Mouse (Mus musculus) megakaryocyte progenitor cell, adult 5-6 weeks (primary cell): ENCODE measurements around the gene Dapk3. TPM values are rescaled to one million over a fixed set of nuclear protein-coding genes. Genes with fewer than 3 reads are reported as not detected.
A peak's percentile ranks its signal among the peaks of the same experiment; 100 is the strongest.

Source experiments
- ATAC-seq: replicated peaks from 2 replicates; pipeline ENCODE4 v1.8.0; 2016; ENCODE audit warnings: mild to moderate bottlenecking, moderate TSS enrichment, inconsistent platforms; ENCODE audit not compliant: poor library complexity
- total RNA-seq, 2 experiments: library from RNA; stranded (forward) in 1 of 2; stranded (reverse) in 1 of 2; fragments of 157-497, 149-512 nt in 1 of 2; fragments of 200-1000 nt in 1 of 2; gene quantifications; 2 replicates each; pipeline versions ENCODE4 v1.2.3 to v1.2.4; 2015 to 2017

Gene Dapk3
- total RNA-seq, 2 experiments from 2014 or later, result 15.5 to 54.7 TPM

- no peak for ATAC-seq
Observed at GRCm38 (mm10) chr10:81234206-81234605, 51.4 kb downstream of the Dapk3 start.

- ATAC-seq, result no peak
Observed at GRCm38 (mm10) chr10:81236471-81237268, 53.9 kb downstream of the Dapk3 start.

- ATAC-seq, result no peak
Observed at GRCm38 (mm10) chr10:81238618-81239017, 55.8 kb downstream of the Dapk3 start.

GRCm38 (mm10) chr10:81240876-81241275, 58.1 kb downstream of the Dapk3 start:
- ATAC-seq, result peak; percentile 52

GRCm38 (mm10) chr10:81242021-81242420, 59.2 kb downstream of the Dapk3 start:
- no peak for ATAC-seq

Other genes with a start within 250 kb of the Dapk3 start
- 0.44 and 0.57 TPM in 2 replicates for gene Gng7, start 168.1 kb upstream of the Dapk3 start, total RNA-seq (2015)
- 0.83 and 1.2 TPM in 2 replicates for gene Gng7, start 168.1 kb upstream of the Dapk3 start, total RNA-seq (2017)
- gene Diras1, start 157.3 kb upstream of the Dapk3 start, total RNA-seq (2015), result not detected in 2 replicates
- gene Diras1, start 157.3 kb upstream of the Dapk3 start, total RNA-seq (2017), result not detected in 2 replicates
- 1.9 and 2.3 TPM in 2 replicates for gene Slc39a3, start 145.6 kb upstream of the Dapk3 start, total RNA-seq (2015)
- gene Slc39a3, start 145.6 kb upstream of the Dapk3 start, total RNA-seq (2017), result 4.2 and 5.0 TPM in 2 replicates
- gene Sgta, start 122.8 kb upstream of the Dapk3 start, total RNA-seq (2015), result 27.0 and 37.6 TPM in 2 replicates
- gene Sgta, start 122.8 kb upstream of the Dapk3 start, total RNA-seq (2017), result 31.1 and 31.7 TPM in 2 replicates
- gene Thop1, start 113.0 kb upstream of the Dapk3 start, total RNA-seq (2015), result 12.7 and 15.6 TPM in 2 replicates
- gene Thop1, start 113.0 kb upstream of the Dapk3 start, total RNA-seq (2017), result 28.0 and 28.7 TPM in 2 replicates
- gene Creb3l3, start 84.1 kb upstream of the Dapk3 start, total RNA-seq (2015), result 0.54 and 0.88 TPM in 2 replicates
- gene Creb3l3, start 84.1 kb upstream of the Dapk3 start, total RNA-seq (2017), result 0.30 and 0.58 TPM in 2 replicates
- 34.4 and 42.5 TPM in 2 replicates for gene Map2k2, start 77.1 kb upstream of the Dapk3 start, total RNA-seq (2015)
- gene Map2k2, start 77.1 kb upstream of the Dapk3 start, total RNA-seq (2017), result 50.1 and 54.9 TPM in 2 replicates
- 17.4 and 18.9 TPM in 2 replicates for gene Zbtb7a, start 47.8 kb upstream of the Dapk3 start, total RNA-seq (2015)
- gene Zbtb7a, start 47.8 kb upstream of the Dapk3 start, total RNA-seq (2017), result 7.7 and 8.6 TPM in 2 replicates
- gene Pias4, start 15.1 kb upstream of the Dapk3 start, total RNA-seq (2015), result 9.4 and 10.0 TPM in 2 replicates
- 9.4 and 9.8 TPM in 2 replicates for gene Pias4, start 15.1 kb upstream of the Dapk3 start, total RNA-seq (2017)
- 526 and 599 TPM in 2 replicates for gene Eef2, start 6.4 kb upstream of the Dapk3 start, total RNA-seq (2015)
- gene Eef2, start 6.4 kb upstream of the Dapk3 start, total RNA-seq (2017), result 1,508 and 1,553 TPM in 2 replicates
- not detected in 2 replicates for gene 4930442H23Rik, start 844 bp downstream of the Dapk3 start, total RNA-seq (2015)
- gene 4930442H23Rik, start 844 bp downstream of the Dapk3 start, total RNA-seq (2017), result not detected in 2 replicates
- not detected in 2 replicates for gene Nmrk2, start 19.0 kb downstream of the Dapk3 start, total RNA-seq (2015)
- not detected in 2 replicates for gene Nmrk2, start 19.0 kb downstream of the Dapk3 start, total RNA-seq (2017)
- not detected in 2 replicates for gene Atcay, start 47.8 kb downstream of the Dapk3 start, total RNA-seq (2015)
- not detected in 2 replicates for gene Atcay, start 47.8 kb downstream of the Dapk3 start, total RNA-seq (2017)
- gene Zfr2, start 50.1 kb downstream of the Dapk3 start, total RNA-seq (2015), result 0.05 TPM in 1 of 2 replicates, not detected in the other
- 0.17 TPM in 1 of 2 replicates, not detected in the other for gene Zfr2, start 50.1 kb downstream of the Dapk3 start, total RNA-seq (2017)
- 10.2 and 16.7 TPM in 2 replicates for gene Matk, start 69.9 kb downstream of the Dapk3 start, total RNA-seq (2015)
- 32.7 and 33.7 TPM in 2 replicates for gene Matk, start 69.9 kb downstream of the Dapk3 start, total RNA-seq (2017)
- 95.1 and 97.1 TPM in 2 replicates for gene Mrpl54, start 83.9 kb downstream of the Dapk3 start, total RNA-seq (2015)
- 155 and 196 TPM in 2 replicates for gene Mrpl54, start 83.9 kb downstream of the Dapk3 start, total RNA-seq (2017)
- 15.5 and 20.2 TPM in 2 replicates for gene Apba3, start 84.0 kb downstream of the Dapk3 start, total RNA-seq (2015)
- 10.5 and 16.9 TPM in 2 replicates for gene Apba3, start 84.0 kb downstream of the Dapk3 start, total RNA-seq (2017)
- 2.3 TPM in 2 replicates for gene Tjp3, start 108.6 kb downstream of the Dapk3 start, total RNA-seq (2015)
- gene Tjp3, start 108.6 kb downstream of the Dapk3 start, total RNA-seq (2017), result 3.9 and 5.2 TPM in 2 replicates
- gene Pip5k1c, start 110.0 kb downstream of the Dapk3 start, total RNA-seq (2015), result 18.9 and 24.6 TPM in 2 replicates
- gene Pip5k1c, start 110.0 kb downstream of the Dapk3 start, total RNA-seq (2017), result 32.4 and 37.4 TPM in 2 replicates
- gene Cactin, start 138.1 kb downstream of the Dapk3 start, total RNA-seq (2015), result 7.1 and 7.6 TPM in 2 replicates
- gene Cactin, start 138.1 kb downstream of the Dapk3 start, total RNA-seq (2017), result 30.8 and 32.7 TPM in 2 replicates
- 0.20 and 0.47 TPM in 2 replicates for gene Tbxa2r, start 145.7 kb downstream of the Dapk3 start, total RNA-seq (2015)
- 0.47 TPM in 1 of 2 replicates, not detected in the other for gene Tbxa2r, start 145.7 kb downstream of the Dapk3 start, total RNA-seq (2017)
- gene Gipc3, start 160.3 kb downstream of the Dapk3 start, total RNA-seq (2015), result 0.32 TPM in 1 of 2 replicates, not detected in the other
- gene Gipc3, start 160.3 kb downstream of the Dapk3 start, total RNA-seq (2017), result 0.17 TPM in 1 of 2 replicates, not detected in the other
- 24.5 and 29.0 TPM in 2 replicates for gene Hmg20b, start 167.5 kb downstream of the Dapk3 start, total RNA-seq (2015)
- gene Hmg20b, start 167.5 kb downstream of the Dapk3 start, total RNA-seq (2017), result 22.2 and 32.3 TPM in 2 replicates
- gene Mfsd12, start 174.5 kb downstream of the Dapk3 start, total RNA-seq (2015), result 6.7 and 7.0 TPM in 2 replicates
- gene Mfsd12, start 174.5 kb downstream of the Dapk3 start, total RNA-seq (2017), result 12.1 and 12.6 TPM in 2 replicates
- 0.59 and 0.99 TPM in 2 replicates for gene 4930404N11Rik, start 182.8 kb downstream of the Dapk3 start, total RNA-seq (2015)
- 0.92 and 2.2 TPM in 2 replicates for gene 4930404N11Rik, start 182.8 kb downstream of the Dapk3 start, total RNA-seq (2017)
- gene Fzr1, start 195.5 kb downstream of the Dapk3 start, total RNA-seq (2015), result 17.1 and 21.7 TPM in 2 replicates
- 17.3 and 17.8 TPM in 2 replicates for gene Fzr1, start 195.5 kb downstream of the Dapk3 start, total RNA-seq (2017)
- gene Dohh, start 201.4 kb downstream of the Dapk3 start, total RNA-seq (2015), result 9.3 and 13.7 TPM in 2 replicates
- gene Dohh, start 201.4 kb downstream of the Dapk3 start, total RNA-seq (2017), result 36.5 and 52.5 TPM in 2 replicates
- 2.6 and 3.0 TPM in 2 replicates for gene Gm48551, start 201.5 kb downstream of the Dapk3 start, total RNA-seq (2015)
- 0.62 and 1.7 TPM in 2 replicates for gene Gm48551, start 201.5 kb downstream of the Dapk3 start, total RNA-seq (2017)
- not detected in 2 replicates for gene Gm48552, start 206.0 kb downstream of the Dapk3 start, total RNA-seq (2015)
- 0.46 TPM in 1 of 2 replicates, not detected in the other for gene Gm48552, start 206.0 kb downstream of the Dapk3 start, total RNA-seq (2017)
- gene Smim24, start 210.0 kb downstream of the Dapk3 start, total RNA-seq (2015), result 31.0 and 31.4 TPM in 2 replicates
- 7.5 and 17.1 TPM in 2 replicates for gene Smim24, start 210.0 kb downstream of the Dapk3 start, total RNA-seq (2017)